Mouse (Mus musculus) v-Abl transformed pro-B cells (cell line): ENCODE measurements around the gene Lpar2.

Experiments
- in situ Hi-C, 2 experiments: fragments of 400-800 bp; cut with MboI; formaldehyde crosslinking; loops; one replicate each; pipeline ENCODE4 v1.15.1; 2025; ENCODE audit not compliant: unreplicated experiment in 2 of 2

Lpar2 gene

GRCm38 (mm10) chr8:69805491-69805890 lies 16.7 kb upstream of the Lpar2 start:
- in situ Hi-C loops: no loop called here

GRCm38 (mm10) chr8:69807236-69807635 lies 15.0 kb upstream of the Lpar2 start:
- in situ Hi-C loops: no loop called here

GRCm38 (mm10) chr8:69808094-69808863 lies 13.9 kb upstream of the Lpar2 start, which contains the start of gene Gmip:
Gmip (plus strand) TSS chr8:69808679.
- in situ Hi-C loops: no loop called here

- in situ Hi-C loops: no loop called here
Observed at GRCm38 (mm10) chr8:69808864-69809403, 13.3 kb upstream of the Lpar2 start.

- in situ Hi-C loops: no loop called here
Observed at GRCm38 (mm10) chr8:69809820-69810219, 12.4 kb upstream of the Lpar2 start.

- in situ Hi-C loops: no loop called here
Observed at GRCm38 (mm10) chr8:69814881-69815280, 7.3 kb upstream of the Lpar2 start.

- in situ Hi-C loops: no loop called here
Observed at GRCm38 (mm10) chr8:69815396-69815795, 6.8 kb upstream of the Lpar2 start.

- in situ Hi-C loops: no loop called here
Observed at GRCm38 (mm10) chr8:69820466-69820865, 1.8 kb upstream of the Lpar2 start.

GRCm38 (mm10) chr8:69821971-69822385 lies 251 bp upstream of the Lpar2 start:
- in situ Hi-C loops: no loop called here

GRCm38 (mm10) chr8:69826371-69826770 lies 4.1 kb downstream of the Lpar2 start:
- in situ Hi-C loops: no loop called here

GRCm38 (mm10) chr8:69832298-69832853 lies 10.1 kb downstream of the Lpar2 start, which contains the start of gene Pbx4:
Pbx4 (plus strand) TSS chr8:69832491.
- in situ Hi-C loops: no loop called here

- in situ Hi-C loops: no loop called here
Observed at GRCm38 (mm10) chr8:69837057-69837682, 14.9 kb downstream of the Lpar2 start.

GRCm38 (mm10) chr8:69847167-69848065 lies 25.2 kb downstream of the Lpar2 start:
- in situ Hi-C loops: no loop called here

- in situ Hi-C loops: no loop called here
Observed at GRCm38 (mm10) chr8:69848951-69849350, 26.7 kb downstream of the Lpar2 start.

GRCm38 (mm10) chr8:69849899-69850298 lies 27.7 kb downstream of the Lpar2 start:
- in situ Hi-C loops: loop anchor here (10.0 to 25.0 kb wide), 2 partner anchors 215 to 513 kb away; no protein-coding TSS in a partner anchor

GRCm38 (mm10) chr8:69850926-69851506 lies 28.8 kb downstream of the Lpar2 start:
- in situ Hi-C loops: loop anchor here (10.0 to 25.0 kb wide), 2 partner anchors 216 to 514 kb away; no protein-coding TSS in a partner anchor

- in situ Hi-C loops: loop anchor here (10.0 to 25.0 kb wide), 2 partner anchors 219 to 517 kb away; no protein-coding TSS in a partner anchor
Observed at GRCm38 (mm10) chr8:69853869-69854268, 31.6 kb downstream of the Lpar2 start.

GRCm38 (mm10) chr8:69860807-69861206 lies 38.6 kb downstream of the Lpar2 start:
- in situ Hi-C loops: loop anchor here (10.0 to 25.0 kb wide), 2 partner anchors 524 to 536 kb away; no protein-coding TSS in a partner anchor

GRCm38 (mm10) chr8:69861251-69861650 lies 39.0 kb downstream of the Lpar2 start:
- in situ Hi-C loops: loop anchor here (10.0 to 25.0 kb wide), 2 partner anchors 524 to 536 kb away; no protein-coding TSS in a partner anchor
